ENCODE assay signal across 28 mouse cellular contexts in genomic region chr4:115941242-115941820, GRCm38 (mm10). TPM values are rescaled to one million over a fixed set of nuclear protein-coding genes. Genes with fewer than 3 reads are reported as not detected.
DNase-seq lines count a peak whose midpoint lies in the region; ATAC-seq and TF ChIP-seq lines count a peak whose summit lies in the region.
"Had no signal": no experiment of that assay in that cellular context is flagged by ENCODE, and none has a peak within 500 bp of the region (broad histone marks: within the 10 kb centered on the region; RNA-seq: fewer than 3 reads in every experiment).

No protein-coding gene starts in this region.

- no peak overlapping the region for H3K27ac ChIP-seq in forebrain, embryonic 10.5 days
- H3K27ac ChIP-seq in forebrain, embryonic 15.5 days (replicated peaks) = no peak overlapping the region
- no peak overlapping the region for H3K27ac ChIP-seq in midbrain, embryonic 11.5 days (ENCODE audit: low read depth, low read length)
- no peak overlapping the region for H3K27ac ChIP-seq in midbrain, postnatal 0 days (ENCODE audit: low read depth, low read length)
- H3K27ac ChIP-seq: heart, adult 2 months; heart, embryonic 10.5 days; heart, embryonic 13.5 days; hindbrain, embryonic 12.5 days; hindbrain, embryonic 15.5 days had no signal

- no peak for TF ChIP-seq CTCF in midbrain, postnatal 0 days (IDR thresholded peaks at IDR 0.05)
- TF ChIP-seq CTCF in brain, embryonic 14.5 days (IDR thresholded peaks at IDR 0.05; ENCODE audit: borderline replicate concordance, extremely low read depth, insufficient read depth, insufficient read length) = no peak

- intact Hi-C loops in heart, postnatal 10 days (cut with DNase I) = no loop called here

- no peak overlapping the region for H3K4me3 ChIP-seq in forebrain, embryonic 10.5 days
- no peak overlapping the region for H3K4me3 ChIP-seq in forebrain, embryonic 15.5 days
- H3K4me3 ChIP-seq in midbrain, embryonic 11.5 days (ENCODE audit: low read depth, low read length) = no peak overlapping the region
- no peak overlapping the region for H3K4me3 ChIP-seq in midbrain, postnatal 0 days (ENCODE audit: low read depth, low read length)
- H3K4me3 ChIP-seq: heart, adult 2 months; heart, embryonic 10.5 days; heart, embryonic 13.5 days; hindbrain, embryonic 12.5 days; hindbrain, embryonic 15.5 days had no signal

- under 1% methylated on average over 9 of the region's 9 CpGs for WGBS in forebrain, embryonic 10.5 days
- WGBS in forebrain, embryonic 15.5 days = 3% methylated on average over 9 of the region's 9 CpGs
- 3% methylated on average over 8 of the region's 9 CpGs for WGBS in midbrain, embryonic 11.5 days
- WGBS in midbrain, postnatal 0 days = 18% methylated on average over 9 of the region's 9 CpGs

- no peaks in the 10 kb centered on the region for H3K9me3 ChIP-seq in forebrain, embryonic 10.5 days
- no peaks in the 10 kb centered on the region for H3K9me3 ChIP-seq in forebrain, embryonic 15.5 days
- no peaks in the 10 kb centered on the region for H3K9me3 ChIP-seq in midbrain, embryonic 11.5 days (ENCODE audit: control insufficient read depth, low read length)
- H3K9me3 ChIP-seq in midbrain, postnatal 0 days (ENCODE audit: low read length) = no peaks in the 10 kb centered on the region
- H3K9me3 ChIP-seq: heart, embryonic 10.5 days; heart, embryonic 13.5 days; hindbrain, embryonic 12.5 days; hindbrain, embryonic 15.5 days had no signal

- H3K9ac ChIP-seq in forebrain, embryonic 15.5 days (replicated peaks) = no peak overlapping the region
- no peak overlapping the region for H3K9ac ChIP-seq in midbrain, embryonic 11.5 days (ENCODE audit: low read length)
- no peak overlapping the region for H3K9ac ChIP-seq in midbrain, postnatal 0 days (replicated peaks; ENCODE audit: low read length, poor library complexity, severe bottlenecking)
- H3K9ac ChIP-seq: heart, embryonic 13.5 days; hindbrain, embryonic 12.5 days; hindbrain, embryonic 15.5 days had no signal

- no peak overlapping the region for H3K4me2 ChIP-seq in forebrain, embryonic 15.5 days (replicated peaks)
- H3K4me2 ChIP-seq in midbrain, embryonic 11.5 days = no peak overlapping the region
- H3K4me2 ChIP-seq in midbrain, postnatal 0 days (ENCODE audit: low read depth, low read length, poor library complexity, severe bottlenecking) = no peak overlapping the region
- H3K4me2 ChIP-seq: heart, embryonic 13.5 days; hindbrain, embryonic 12.5 days; hindbrain, embryonic 15.5 days had no signal

- peak; percentile 48 for DNase-seq in forebrain, embryonic 10.5 days (ENCODE audit: extremely low spot score, low spot score)
- DNase-seq in midbrain, embryonic 11.5 days (ENCODE audit: low spot score, missing footprints) = peak; percentile 93
- DNase-seq in midbrain, postnatal 0 days (ENCODE audit: low spot score) = no peak
- peak; percentile 59 for DNase-seq in brain, embryonic 14.5 days (ENCODE audit: low read depth)
- no peak for DNase-seq in heart, postnatal 10 days
- DNase-seq: adrenal gland, adult 8-10 months; adrenal gland, postnatal 25 days; cerebellum, adult 18-20 months; cerebellum, adult 9-10 months; cerebellum, postnatal 14 days; gastrocnemius, postnatal 10 days; gastrocnemius, postnatal 36 days; heart, adult 2 months had no signal

- ATAC-seq in forebrain, embryonic 15.5 days (replicated peaks) = no peak
- ATAC-seq in midbrain, embryonic 11.5 days (ENCODE audit: low FRiP score) = peak; percentile 54
- no peak for ATAC-seq in midbrain, postnatal 0 days (ENCODE audit: low FRiP score)
- ATAC-seq: activated CD4-positive, CD25-positive, alpha-beta regulatory T cell, adult 4 months; forebrain, embryonic 14.5 days had no signal

- H3K4me1 ChIP-seq in forebrain, embryonic 10.5 days = peaks cover 71% of the 10 kb centered on the region
- peaks cover 23% of the 10 kb centered on the region for H3K4me1 ChIP-seq in forebrain, embryonic 15.5 days
- peaks cover 49% of the 10 kb centered on the region for H3K4me1 ChIP-seq in midbrain, embryonic 11.5 days (ENCODE audit: control insufficient read depth, insufficient read depth, low read length)
- H3K4me1 ChIP-seq in midbrain, postnatal 0 days (ENCODE audit: insufficient read depth, low read length) = 0 out of 2 replicates have a peak, but pooled peaks cover 4% of the 10 kb centered on the region

- no peak for TF ChIP-seq POLR2A in brain, embryonic 14.5 days (IDR thresholded peaks at IDR 0.05; ENCODE audit: borderline replicate concordance, extremely low read depth, insufficient read depth, insufficient read length, poor library complexity, severe bottlenecking)

- H3K27me3 ChIP-seq in forebrain, embryonic 10.5 days (ENCODE audit: poor library complexity, severe bottlenecking) = peaks cover 100% of the 10 kb centered on the region
- H3K27me3 ChIP-seq in forebrain, embryonic 15.5 days = peaks cover 95% of the 10 kb centered on the region
- peaks cover 67% of the 10 kb centered on the region for H3K27me3 ChIP-seq in midbrain, embryonic 11.5 days (ENCODE audit: control insufficient read depth, insufficient read depth, low read length)
- H3K27me3 ChIP-seq in midbrain, postnatal 0 days (ENCODE audit: insufficient read depth, low read length) = peaks cover 75% of the 10 kb centered on the region

- H3K36me3 ChIP-seq in forebrain, embryonic 10.5 days (replicated peaks) = no peaks in the 10 kb centered on the region
- no peaks in the 10 kb centered on the region for H3K36me3 ChIP-seq in forebrain, embryonic 15.5 days
- H3K36me3 ChIP-seq in midbrain, embryonic 11.5 days (ENCODE audit: control insufficient read depth, insufficient read depth, low read length) = no peaks in the 10 kb centered on the region
- H3K36me3 ChIP-seq in midbrain, postnatal 0 days (ENCODE audit: insufficient read depth, low read length) = no peaks in the 10 kb centered on the region
- H3K36me3 ChIP-seq: heart, embryonic 10.5 days; heart, embryonic 13.5 days; hindbrain, embryonic 12.5 days; hindbrain, embryonic 15.5 days had no signal

RNA-seq across cellular contexts. Expression of gene Dmbx1, which starts 1.6 kb away (rescaled TPM):
- polyA plus RNA-seq in forebrain, embryonic 10.5 days (2016; fragmentation: Nextera tagmentation; extraction: Ambion mirVana) = 1.7 and 2.3 TPM in 2 replicates
- polyA plus RNA-seq in forebrain, embryonic 15.5 days (2015; fragmentation: Nextera tagmentation; extraction: Ambion mirVana) = 0.23 TPM in 1 of 2 replicates, not detected in the other
- polyA plus RNA-seq in midbrain, embryonic 11.5 days (2014; fragmentation: Nextera tagmentation; extraction: Ambion mirVana) = 15.1 and 15.9 TPM in 2 replicates
- total RNA-seq in midbrain, postnatal 0 days (2014; rRNA removed) = 9.6 and 10.3 TPM in 2 replicates
- polyA plus RNA-seq in midbrain, postnatal 0 days (2015; fragmentation: Nextera tagmentation; extraction: Ambion mirVana) = 7.7 and 8.7 TPM in 2 replicates
- 4.8 and 9.5 TPM in 2 replicates for polyA plus RNA-seq in brain, embryonic 14.5 days (2012; rRNA removed)
- not detected for total RNA-seq in heart, postnatal 10 days (2021)
- total RNA-seq: adrenal gland, adult 8-10 months; adrenal gland, postnatal 25 days; gastrocnemius, adult 18-20 months; gastrocnemius, postnatal 10 days; gastrocnemius, postnatal 36 days; granulocyte monocyte progenitor cell, adult 5-6 weeks; heart, adult 2 months; heart, postnatal 25 days; hematopoietic stem cell, adult 5-6 weeks had no signal
- polyA plus RNA-seq: activated CD4-positive, CD25-positive, alpha-beta regulatory T cell, adult 4 months; heart, adult 2 months; heart, embryonic 10.5 days; heart, embryonic 13.5 days; heart, embryonic 16.5 days had no signal

RNA-seq across cellular contexts. Expression of gene 6430628N08Rik, which starts 50.9 kb away (rescaled TPM):
- 0.16 TPM in 1 of 2 replicates, not detected in the other for polyA plus RNA-seq in forebrain, embryonic 10.5 days (2016; fragmentation: Nextera tagmentation; extraction: Ambion mirVana)
- 0.20 TPM in 1 of 2 replicates, not detected in the other for polyA plus RNA-seq in forebrain, embryonic 15.5 days (2015; fragmentation: Nextera tagmentation; extraction: Ambion mirVana)
- 0.33 TPM in 1 of 2 replicates, not detected in the other for polyA plus RNA-seq in midbrain, embryonic 11.5 days (2014; fragmentation: Nextera tagmentation; extraction: Ambion mirVana)
- total RNA-seq in midbrain, postnatal 0 days (2014; rRNA removed) = 0.33 and 0.66 TPM in 2 replicates
- polyA plus RNA-seq in midbrain, postnatal 0 days (2015; fragmentation: Nextera tagmentation; extraction: Ambion mirVana) = 0.94 and 1.2 TPM in 2 replicates
- polyA plus RNA-seq in brain, embryonic 14.5 days (2012; rRNA removed) = 0.08 TPM in 1 of 2 replicates, not detected in the other
- not detected for total RNA-seq in heart, postnatal 10 days (2021)
- total RNA-seq: adrenal gland, adult 8-10 months; adrenal gland, postnatal 25 days; ES-E14; gastrocnemius, adult 18-20 months; gastrocnemius, postnatal 10 days; gastrocnemius, postnatal 36 days; granulocyte monocyte progenitor cell, adult 5-6 weeks; heart, adult 2 months; heart, postnatal 25 days; hematopoietic stem cell, adult 5-6 weeks had no signal
- polyA plus RNA-seq: activated CD4-positive, CD25-positive, alpha-beta regulatory T cell, adult 4 months; embryonic facial prominence, embryonic 11.5 days; forebrain, embryonic 11.5 days; forebrain, embryonic 14.5 days; heart, adult 2 months; heart, embryonic 10.5 days; heart, embryonic 13.5 days; heart, embryonic 16.5 days had no signal

RNA-seq across cellular contexts. Expression of gene Kncn, which starts 57.1 kb away (rescaled TPM):
- polyA plus RNA-seq in forebrain, embryonic 10.5 days (2016; fragmentation: Nextera tagmentation; extraction: Ambion mirVana) = not detected in 2 replicates
- not detected in 2 replicates for polyA plus RNA-seq in forebrain, embryonic 15.5 days (2015; fragmentation: Nextera tagmentation; extraction: Ambion mirVana)
- not detected in 2 replicates for polyA plus RNA-seq in midbrain, embryonic 11.5 days (2014; fragmentation: Nextera tagmentation; extraction: Ambion mirVana)
- total RNA-seq in midbrain, postnatal 0 days (2014; rRNA removed) = 0.09 and 0.11 TPM in 2 replicates
- polyA plus RNA-seq in midbrain, postnatal 0 days (2015; fragmentation: Nextera tagmentation; extraction: Ambion mirVana) = 0.16 and 0.25 TPM in 2 replicates
- 0.10 and 0.18 TPM in 2 replicates for polyA plus RNA-seq in brain, embryonic 14.5 days (2012; rRNA removed)
- total RNA-seq in heart, postnatal 10 days (2021) = not detected
- total RNA-seq: adrenal gland, adult 8-10 months; adrenal gland, postnatal 25 days; ES-E14; gastrocnemius, adult 18-20 months; gastrocnemius, postnatal 10 days; gastrocnemius, postnatal 36 days; granulocyte monocyte progenitor cell, adult 5-6 weeks; heart, adult 2 months; heart, postnatal 25 days; hematopoietic stem cell, adult 5-6 weeks had no signal
- polyA plus RNA-seq: activated CD4-positive, CD25-positive, alpha-beta regulatory T cell, adult 4 months; embryonic facial prominence, embryonic 11.5 days; forebrain, embryonic 11.5 days; forebrain, embryonic 14.5 days; heart, adult 2 months; heart, embryonic 10.5 days; heart, embryonic 13.5 days; heart, embryonic 16.5 days; hindbrain, embryonic 12.5 days had no signal

Comparison
In these comparisons a context has a peak if more than half of its experiments do, and no peak if none do; other contexts are left out.
1. DNase-seq: peak in forebrain, embryonic 10.5 days (single experiment), midbrain, embryonic 11.5 days (single experiment) and brain, embryonic 14.5 days (single experiment); none in midbrain, postnatal 0 days (single experiment) and heart, postnatal 10 days (0 of 2).